Mouse (Mus musculus) embryonic stem cell, embryonic (primary cell): ENCODE results near the gene Lrrc32.

Experiments
- CTCF ChIA-PET, 4 experiments: fragments of 300-600 bp in 2 of 4; fragments of 350-600 bp in 2 of 4; sonication (Branson Sonifier 250); formaldehyde crosslinking; loops; one replicate each; lab custom pipeline; 2022; ENCODE audit warnings: inconsistent platforms in 2 of 4; lab: Charles Lee
- POLR2A ChIA-PET, 4 experiments: fragments of 300-600 bp in 2 of 4; fragments of 350-600 bp in 2 of 4; sonication (Branson Sonifier 250); formaldehyde crosslinking; loops; one replicate each; lab custom pipeline; 2022; ENCODE audit warnings: antibody characterized with exemption in 4 of 4, inconsistent platforms in 1 of 4; lab: Charles Lee

Lrrc32 gene

DNA sequence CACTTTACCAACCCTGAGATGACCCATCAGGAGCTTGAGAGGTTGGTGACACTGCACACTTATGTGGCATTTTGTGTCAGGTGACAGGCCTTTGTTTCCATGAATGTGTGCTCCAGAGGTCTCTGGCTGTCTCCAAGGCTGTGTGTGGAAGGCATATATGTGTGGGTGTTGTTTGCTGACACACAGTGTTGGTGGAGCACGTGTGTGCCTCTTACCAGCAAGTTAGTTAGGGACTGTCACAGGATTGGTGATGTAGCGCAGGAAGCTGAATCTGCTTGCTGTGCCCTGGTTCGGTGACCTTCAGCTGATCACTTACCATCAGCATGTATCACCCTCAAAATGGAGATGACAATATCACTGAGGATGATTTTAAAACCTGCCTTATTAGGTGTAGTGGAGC is 4.2 kb upstream of the Lrrc32 start:
- POLR2A ChIA-PET, result interaction anchor here in 1 of 4 experiments (0.5 kb wide), 1 partner anchor 388 kb away, joined by 4 read pairs; no protein-coding TSS in a partner anchor
- CTCF ChIA-PET, result interaction anchor here in 1 of 4 experiments (0.5 kb wide), 1 partner anchor 18 kb away, joined by 4 read pairs; no protein-coding TSS in a partner anchor

DNA sequence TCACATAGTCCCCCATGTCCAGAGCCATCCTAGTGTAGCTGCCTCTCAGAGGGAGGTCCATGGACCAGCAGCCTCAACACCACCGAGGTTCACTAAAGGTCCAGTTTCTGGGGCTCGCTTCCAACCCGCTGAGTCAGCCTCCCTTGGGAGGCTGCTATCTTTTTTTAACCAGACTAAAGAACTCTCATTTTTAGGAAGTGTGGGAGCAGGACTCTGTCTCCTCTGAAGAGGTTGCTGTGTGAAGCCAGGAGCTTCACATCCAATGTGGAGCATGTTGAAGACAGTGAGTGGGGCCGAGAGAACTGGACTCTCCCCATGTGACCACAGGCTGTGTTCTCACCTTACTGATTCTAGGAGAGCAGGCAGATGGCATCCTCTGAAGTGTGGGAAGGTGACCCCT is 3.6 kb upstream of the Lrrc32 start:
- ChIA-PET POLR2A (no interaction called here), CTCF (no interaction called here)

DNA sequence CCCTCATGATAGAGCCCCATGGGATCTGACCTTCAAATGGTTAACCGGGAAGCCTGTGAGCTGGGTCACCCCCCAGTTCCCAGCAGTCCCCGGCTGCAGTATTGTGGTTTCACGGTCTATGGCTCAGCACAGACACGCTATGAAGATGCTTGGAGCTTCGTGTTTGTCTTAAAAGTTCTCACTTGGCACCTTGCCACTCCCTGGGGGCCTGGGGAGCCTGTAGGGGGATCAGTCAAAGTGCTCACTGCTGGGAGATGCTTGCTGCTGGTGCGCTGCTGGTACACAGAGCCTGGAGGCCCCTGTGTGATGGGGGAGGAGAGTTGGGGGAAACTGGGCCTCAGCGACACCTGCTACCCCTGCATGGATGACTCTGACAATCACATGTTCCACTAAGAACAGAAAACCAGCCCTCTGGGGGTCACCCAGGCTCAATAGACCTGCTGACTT is 2.6 kb upstream of the Lrrc32 start:
- ChIA-PET POLR2A (no interaction called here), CTCF (interaction anchor here in 1 of 4 experiments (0.6 kb wide), 1 partner anchor 469 kb away, joined by 3 read pairs; no protein-coding TSS in a partner anchor)

DNA sequence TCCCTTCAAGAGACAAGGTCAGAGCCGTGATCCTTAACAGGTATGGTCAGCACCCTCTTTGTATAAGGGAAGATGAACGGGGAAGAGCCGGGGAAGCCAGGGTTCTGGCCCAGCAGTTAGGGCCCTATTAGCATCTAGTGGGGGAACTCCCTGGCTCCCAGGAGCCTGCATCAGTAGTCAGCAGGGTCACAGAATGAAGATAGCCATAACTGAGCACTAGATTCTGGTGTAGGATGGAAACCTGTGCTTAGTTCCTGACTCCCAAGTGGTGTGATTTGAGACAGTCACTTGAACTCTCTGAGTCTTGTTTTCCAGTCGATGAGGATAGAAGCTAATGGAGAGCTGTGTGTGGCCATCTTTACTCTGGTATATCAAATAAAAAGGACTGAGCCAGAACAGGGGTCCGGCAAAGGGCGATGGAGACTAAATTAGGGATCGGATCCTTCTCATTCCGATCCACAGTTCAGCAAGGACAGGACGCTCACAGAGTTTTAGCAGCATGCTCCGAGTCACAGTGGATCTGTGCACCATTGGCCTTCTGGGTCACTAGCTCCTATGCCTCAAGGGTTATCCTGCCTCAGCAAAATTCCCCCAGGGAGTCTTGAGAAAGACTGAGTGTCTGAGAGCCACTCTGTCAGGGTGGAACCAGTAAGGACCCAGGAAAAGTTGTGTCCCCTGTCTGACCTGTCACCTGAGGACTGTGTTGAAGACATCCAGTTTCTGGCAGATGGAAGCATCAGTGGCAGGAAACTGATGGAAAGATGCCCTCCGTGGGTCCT is 1.7 kb upstream of the Lrrc32 start:
- ChIA-PET POLR2A (interaction anchor here in 1 of 4 experiments (0.5 kb wide), 1 partner anchor 125 kb away, joined by 4 read pairs; no protein-coding TSS in a partner anchor), CTCF (no interaction called here)

DNA sequence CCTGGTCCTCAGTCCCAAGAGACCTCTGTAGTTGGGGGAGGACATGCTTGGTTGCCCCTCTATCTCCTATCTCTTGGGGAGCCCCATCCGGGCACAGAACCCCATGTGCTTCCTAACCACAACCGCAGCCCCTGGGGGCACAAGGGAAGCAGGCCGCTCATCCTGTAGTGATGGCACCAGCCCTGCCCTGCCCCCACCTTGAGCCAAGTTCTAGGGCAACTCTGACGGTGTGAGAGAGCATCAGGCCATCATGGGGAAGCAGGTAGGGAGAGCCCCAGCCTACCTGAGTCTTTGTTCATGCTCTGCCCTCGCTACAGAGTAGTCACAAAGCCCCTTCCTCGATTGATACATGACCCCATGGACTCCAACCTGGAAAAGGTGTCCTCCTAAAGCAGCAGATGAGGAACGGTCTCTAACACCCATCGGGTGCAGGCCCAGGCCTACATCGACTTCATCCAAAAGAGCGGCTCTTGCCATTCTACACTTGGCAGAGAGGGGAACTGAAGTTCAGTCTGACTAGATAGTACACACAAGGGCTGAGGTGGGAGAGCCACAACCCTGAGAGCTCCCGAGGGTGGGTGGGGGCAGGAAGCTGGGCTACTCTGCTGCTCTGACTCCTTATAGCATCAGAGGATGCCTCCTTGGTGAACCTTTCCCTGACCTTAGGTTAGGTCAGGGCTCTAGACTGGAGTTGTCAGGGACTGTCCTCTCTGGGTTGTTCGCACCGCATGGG is 519 bp upstream of the Lrrc32 start:
- ChIA-PET POLR2A (interaction anchor here in 1 of 4 experiments (0.9 to 1.2 kb wide), 2 partner anchors 11 to 168 kb away, joined by 3 read pairs; partner anchors contain the start of gene Emsy), CTCF (interaction anchor here in 1 of 4 experiments (0.6 to 1.6 kb wide), 4 partner anchors 11 to 476 kb away, joined by 3 to 5 read pairs (median 4); no protein-coding TSS in a partner anchor)

DNA sequence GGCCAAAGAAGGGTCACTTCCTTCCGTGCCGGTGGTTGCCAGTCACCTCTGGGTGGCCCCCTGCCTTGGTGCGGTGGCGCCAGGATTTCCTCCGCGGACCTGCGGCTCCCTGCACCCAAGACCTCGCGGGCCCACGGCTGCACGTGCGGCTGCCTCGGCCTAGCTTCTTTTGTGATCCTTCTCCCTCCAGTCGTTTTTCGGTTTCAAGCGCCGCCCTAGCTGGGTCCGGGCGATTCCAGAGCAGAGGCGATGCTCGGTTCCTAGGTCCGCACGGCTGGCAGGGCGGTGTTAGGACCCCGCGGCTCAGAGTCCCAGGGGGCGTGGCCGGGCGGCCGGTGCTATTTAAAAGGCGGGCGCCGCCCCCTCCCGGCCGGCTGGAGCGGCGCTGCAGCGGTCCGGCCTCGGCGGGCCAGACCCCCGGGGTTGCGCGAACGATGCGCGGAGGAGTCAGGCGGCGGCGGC is 571 bp downstream of the Lrrc32 start:
- ChIA-PET POLR2A (interaction anchor here in 1 of 4 experiments (0.9 to 1.2 kb wide), 3 partner anchors 10 to 224 kb away, joined by 3 read pairs; partner anchors contain the start of gene Emsy), CTCF (interaction anchor here in 3 of 4 experiments (0.5 to 1.7 kb wide), 11 partner anchors 8 to 753 kb away, joined by 3 to 7 read pairs (median 3); no protein-coding TSS in a partner anchor)

DNA sequence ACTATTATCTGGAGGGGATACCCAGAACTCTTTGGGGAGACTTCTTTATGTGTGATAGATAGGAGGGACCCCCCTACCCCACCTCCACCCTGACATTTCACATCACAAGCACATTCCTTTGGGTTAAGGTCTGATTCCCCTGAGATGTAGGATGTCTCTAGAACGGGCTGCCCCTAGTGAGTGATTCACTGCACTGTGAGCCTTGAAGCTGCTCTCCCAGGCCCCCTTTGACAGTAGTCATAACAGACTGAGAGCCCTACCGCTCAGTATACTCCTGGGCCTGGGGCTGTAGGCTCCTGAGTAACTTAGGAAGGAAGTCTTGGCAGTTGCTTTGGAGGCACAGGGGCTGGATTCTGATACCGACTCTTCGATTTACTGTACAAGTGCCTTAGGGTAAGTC is 1.2 kb downstream of the Lrrc32 start:
- CTCF ChIA-PET, result interaction anchor here in 3 of 4 experiments (0.6 to 1.7 kb wide), 6 partner anchors 9 to 579 kb away, joined by 3 to 7 read pairs (median 4); no protein-coding TSS in a partner anchor
- POLR2A ChIA-PET, result interaction anchor here in 1 of 4 experiments (1.0 kb wide), 1 partner anchor 223 kb away, joined by 3 read pairs; no protein-coding TSS in a partner anchor

DNA sequence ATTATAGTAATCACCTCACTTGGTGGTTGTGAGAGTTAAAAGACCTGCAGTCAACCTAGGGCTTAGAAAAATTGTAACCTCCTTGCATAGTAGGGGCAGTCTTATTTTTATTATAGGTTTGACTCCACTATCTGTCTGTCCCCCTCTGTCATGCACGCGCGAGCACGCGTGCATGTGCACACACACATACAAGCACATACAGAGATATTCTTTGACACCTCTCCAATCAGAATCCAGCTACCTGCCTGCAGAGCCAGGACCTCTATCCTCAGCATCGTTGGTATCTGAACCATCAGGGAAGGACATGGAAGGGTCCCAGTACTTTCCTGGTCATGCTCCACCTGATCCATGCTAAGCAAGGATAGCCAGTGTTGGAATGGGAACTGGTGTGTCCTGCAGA is 1.8 kb downstream of the Lrrc32 start:
- CTCF ChIA-PET, result interaction anchor here in 1 of 4 experiments (1.7 kb wide), 1 partner anchor 11 kb away, joined by 7 read pairs; no protein-coding TSS in a partner anchor
- POLR2A ChIA-PET, result no interaction called here

DNA sequence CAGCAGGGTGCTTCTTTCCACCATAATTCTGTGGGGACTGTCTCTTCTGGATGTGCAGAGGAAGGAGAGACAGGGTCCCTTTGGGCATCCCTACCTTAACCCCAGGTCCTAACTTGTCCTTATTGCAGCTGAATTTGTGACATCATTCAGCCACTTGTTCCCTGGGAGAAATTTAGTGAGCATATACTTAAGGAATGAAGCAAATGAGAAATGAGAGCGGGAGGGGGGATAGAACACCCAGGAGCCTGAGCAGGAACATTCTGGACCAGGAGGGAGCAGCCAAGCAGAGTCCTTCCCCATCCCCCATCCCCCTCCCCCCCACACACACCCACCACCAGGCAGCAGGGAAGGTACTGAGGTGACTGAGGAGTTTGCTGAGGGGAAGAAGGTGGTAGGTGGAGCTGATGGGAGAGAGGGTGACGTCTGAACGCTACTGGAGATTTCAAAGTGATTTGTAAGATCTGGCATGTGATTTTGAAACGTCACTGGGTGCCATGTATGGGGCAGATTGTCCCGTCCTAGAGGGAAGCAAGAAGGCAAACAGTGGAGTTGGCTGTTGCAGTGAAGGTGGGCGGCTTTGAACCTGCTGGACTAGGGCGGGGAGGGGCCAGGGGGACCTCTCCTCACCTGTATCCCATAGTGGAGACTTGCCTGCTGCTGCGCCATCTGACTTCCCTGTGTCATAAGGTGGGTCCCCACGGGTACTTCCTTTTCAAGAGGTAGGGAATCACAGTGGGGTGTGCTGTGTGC is 2.5 kb downstream of the Lrrc32 start:
- ChIA-PET CTCF (no interaction called here), POLR2A (no interaction called here)

DNA sequence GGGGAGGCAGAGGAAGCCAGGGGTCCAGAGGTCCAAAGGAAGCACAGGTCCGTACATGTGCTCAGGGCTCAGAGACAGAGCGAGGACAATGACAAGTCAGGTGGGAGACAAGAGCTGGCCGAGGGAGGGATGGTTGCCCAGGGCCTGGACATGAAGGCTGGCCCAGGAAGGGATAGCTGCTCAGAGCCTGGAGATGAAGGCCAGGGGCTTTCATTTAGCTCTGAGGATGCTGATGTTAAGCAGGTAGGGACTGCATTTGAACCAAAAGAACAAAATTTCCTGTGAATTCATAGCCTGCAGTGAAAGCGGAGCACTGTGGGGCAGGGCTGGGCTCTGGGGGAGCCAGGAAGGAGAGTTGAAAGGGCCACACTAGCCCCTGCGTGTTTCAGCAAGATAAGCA is 3.2 kb downstream of the Lrrc32 start:
- POLR2A ChIA-PET, result no interaction called here
- CTCF ChIA-PET, result no interaction called here

DNA sequence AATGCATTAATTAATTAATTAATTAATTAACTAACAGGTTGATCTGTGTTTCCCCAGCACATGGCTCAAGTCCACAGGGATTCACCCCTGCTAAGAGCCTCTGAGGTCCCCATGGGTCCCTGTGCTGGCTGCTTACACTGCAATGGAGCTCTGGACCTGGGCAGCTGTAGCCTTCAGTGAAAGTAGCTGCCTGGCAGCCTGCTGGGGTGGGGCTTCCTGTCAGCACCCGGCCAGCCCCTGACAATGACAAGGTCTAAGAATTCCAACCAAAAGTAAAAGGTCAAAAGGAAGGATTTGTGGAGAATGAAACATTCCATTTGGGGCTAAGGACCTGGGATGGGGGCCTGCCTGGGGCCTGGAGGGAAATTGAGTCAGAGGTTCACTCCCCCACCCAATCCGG is 4.2 kb downstream of the Lrrc32 start:
- POLR2A ChIA-PET, result interaction anchor here in 1 of 4 experiments (0.9 kb wide), 1 partner anchor 10 kb away, joined by 3 read pairs; no protein-coding TSS in a partner anchor
- CTCF ChIA-PET, result interaction anchor here in 1 of 4 experiments (0.5 kb wide), 1 partner anchor 136 kb away, joined by 3 read pairs; no protein-coding TSS in a partner anchor

DNA sequence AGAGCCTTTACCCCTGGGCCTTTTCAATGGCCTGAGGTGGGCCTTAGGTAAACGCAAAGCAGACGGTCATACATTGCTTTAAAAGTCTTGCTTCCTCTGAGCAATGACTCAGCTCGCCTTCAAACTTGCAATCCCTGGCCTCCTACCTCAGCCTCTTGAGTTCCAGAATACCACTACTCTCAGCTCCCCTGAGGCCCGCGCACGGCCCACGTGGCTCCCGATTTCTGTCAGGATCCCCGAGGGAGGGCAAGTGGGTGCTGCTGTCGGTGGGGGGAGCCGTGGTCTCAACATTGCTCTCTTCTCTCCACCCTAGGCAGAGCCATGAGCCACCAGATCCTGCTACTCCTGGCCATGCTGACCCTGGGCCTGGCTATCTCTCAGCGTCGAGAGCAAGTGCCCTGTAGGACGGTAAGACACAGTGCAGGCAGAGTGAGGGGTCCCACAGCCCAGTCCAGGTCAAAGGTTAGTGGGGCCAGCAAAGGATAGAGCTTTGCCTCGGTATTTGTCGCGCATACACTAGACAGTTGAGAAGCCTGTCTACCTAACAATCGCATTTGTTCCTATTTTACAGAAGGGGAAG is 4.9 kb downstream of the Lrrc32 start:
- ChIA-PET CTCF (interaction anchor here in 1 of 4 experiments (0.5 kb wide), 1 partner anchor 136 kb away, joined by 3 read pairs; no protein-coding TSS in a partner anchor), POLR2A (interaction anchor here in 1 of 4 experiments (0.5 to 0.9 kb wide), 2 partner anchors 9 to 1123 kb away, joined by 3 read pairs; no protein-coding TSS in a partner anchor)

DNA sequence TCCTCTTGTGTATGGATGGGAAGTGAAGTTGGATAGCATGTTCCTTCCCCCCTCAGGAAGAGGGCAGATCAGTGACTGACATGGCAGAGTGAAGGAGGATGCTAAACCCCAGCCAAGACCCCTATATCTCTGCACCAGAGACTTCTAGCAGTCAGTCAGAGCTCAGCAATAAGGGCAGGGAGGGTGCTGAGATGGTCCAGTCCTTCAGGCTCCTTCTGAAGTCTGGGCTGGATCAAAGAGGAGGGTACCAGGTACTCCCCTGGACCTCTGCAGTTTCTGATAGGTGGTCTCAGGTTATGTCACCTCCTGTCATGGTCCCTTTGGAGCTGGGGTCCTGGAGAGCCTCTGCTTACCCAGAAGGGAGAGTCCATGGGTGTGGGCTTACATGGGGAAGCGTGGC is 6.5 kb downstream of the Lrrc32 start:
- ChIA-PET CTCF (no interaction called here), POLR2A (no interaction called here)

DNA sequence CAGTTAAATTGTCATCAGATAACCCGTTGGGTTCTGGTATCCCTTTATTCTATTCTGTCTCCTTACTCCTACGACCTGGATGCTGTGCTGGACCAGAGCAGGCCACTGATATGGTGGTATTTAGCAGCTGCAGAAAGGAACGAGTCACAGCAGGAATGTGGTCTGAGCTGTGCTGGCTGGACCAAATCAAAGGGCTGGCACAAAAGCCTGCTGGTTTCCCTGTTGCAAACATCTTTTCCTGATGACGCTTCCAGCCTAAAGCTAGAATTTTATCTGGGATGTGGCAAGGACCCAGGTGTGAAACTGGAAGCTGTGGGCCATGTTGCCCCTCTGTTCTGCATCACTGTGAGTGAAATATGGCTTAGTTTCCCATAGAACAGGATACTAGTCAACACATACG is 8.4 kb downstream of the Lrrc32 start:
- CTCF ChIA-PET, result interaction anchor here in 1 of 4 experiments (0.6 to 0.7 kb wide), 2 partner anchors 13 to 413 kb away, joined by 3 to 8 read pairs; no protein-coding TSS in a partner anchor
- POLR2A ChIA-PET, result interaction anchor here in 1 of 4 experiments (0.5 kb wide), 1 partner anchor 13 kb away, joined by 3 read pairs; no protein-coding TSS in a partner anchor

DNA sequence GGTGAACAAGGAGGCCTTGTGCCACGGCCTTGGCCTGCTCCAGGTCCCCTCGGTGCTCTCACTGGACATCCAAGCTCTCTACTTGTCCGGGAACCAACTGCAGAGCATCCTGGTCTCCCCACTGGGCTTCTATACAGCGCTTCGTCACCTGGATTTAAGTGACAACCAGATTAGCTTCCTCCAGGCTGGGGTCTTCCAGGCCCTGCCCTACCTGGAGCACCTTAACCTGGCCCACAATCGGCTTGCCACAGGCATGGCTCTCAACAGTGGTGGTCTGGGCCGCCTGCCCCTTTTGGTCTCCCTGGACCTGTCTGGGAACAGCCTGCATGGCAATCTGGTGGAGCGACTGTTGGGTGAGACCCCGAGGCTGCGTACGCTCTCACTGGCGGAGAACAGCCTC is 9.0 kb downstream of the Lrrc32 start:
- ChIA-PET CTCF (interaction anchor here in 1 of 4 experiments (1.7 kb wide), 1 partner anchor 9 kb away, joined by 5 read pairs; the partner anchor contains the start of gene Lrrc32), POLR2A (no interaction called here)

DNA sequence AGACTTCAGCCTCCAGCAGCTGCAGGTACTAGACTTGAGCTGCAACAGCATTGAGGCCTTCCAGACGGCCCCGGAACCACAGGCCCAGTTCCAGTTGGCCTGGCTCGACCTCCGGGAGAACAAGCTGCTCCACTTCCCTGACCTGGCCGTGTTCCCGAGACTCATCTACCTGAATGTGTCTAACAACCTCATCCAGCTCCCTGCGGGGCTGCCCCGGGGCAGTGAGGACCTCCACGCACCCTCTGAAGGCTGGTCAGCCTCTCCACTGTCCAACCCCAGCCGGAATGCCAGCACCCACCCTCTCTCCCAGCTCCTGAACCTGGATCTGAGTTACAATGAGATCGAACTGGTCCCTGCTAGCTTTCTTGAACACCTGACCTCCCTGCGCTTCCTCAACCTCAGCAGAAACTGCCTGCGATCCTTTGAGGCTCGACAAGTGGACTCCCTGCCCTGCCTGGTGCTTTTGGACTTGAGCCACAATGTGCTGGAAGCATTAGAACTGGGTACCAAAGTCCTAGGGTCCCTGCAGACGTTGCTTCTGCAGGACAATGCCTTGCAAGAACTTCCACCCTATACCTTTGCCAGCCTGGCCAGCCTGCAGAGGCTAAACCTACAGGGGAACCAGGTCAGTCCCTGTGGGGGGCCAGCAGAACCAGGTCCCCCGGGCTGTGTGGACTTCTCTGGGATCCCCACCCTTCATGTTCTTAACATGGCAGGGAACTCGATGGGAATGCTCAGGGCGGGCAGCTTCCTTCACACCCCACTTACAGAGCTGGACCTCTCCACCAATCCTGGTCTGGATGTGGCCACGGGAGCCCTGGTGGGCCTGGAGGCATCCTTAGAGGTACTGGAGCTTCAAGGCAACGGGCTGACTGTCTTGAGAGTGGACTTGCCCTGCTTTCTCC is 9.8 kb downstream of the Lrrc32 start:
- CTCF ChIA-PET, result interaction anchor here in 2 of 4 experiments (1.7 to 1.8 kb wide), 2 partner anchors 9 to 18 kb away, joined by 4 to 5 read pairs; partner anchors contain the start of gene Lrrc32 (in 1 of the 2)
- POLR2A ChIA-PET, result interaction anchor here in 1 of 4 experiments (0.6 kb wide), 1 partner anchor 10 kb away, joined by 3 read pairs; the partner anchor contains the start of gene Lrrc32
